Mouse (Mus musculus): ENCODE measurements around the gene Stap1. TPM values are rescaled to one million over a fixed set of nuclear protein-coding genes. Genes with fewer than 3 reads are reported as not detected.

Stap1 gene
- polyA plus RNA-seq (2012), result 1.1 and 2.4 TPM in 2 replicates

DNA sequence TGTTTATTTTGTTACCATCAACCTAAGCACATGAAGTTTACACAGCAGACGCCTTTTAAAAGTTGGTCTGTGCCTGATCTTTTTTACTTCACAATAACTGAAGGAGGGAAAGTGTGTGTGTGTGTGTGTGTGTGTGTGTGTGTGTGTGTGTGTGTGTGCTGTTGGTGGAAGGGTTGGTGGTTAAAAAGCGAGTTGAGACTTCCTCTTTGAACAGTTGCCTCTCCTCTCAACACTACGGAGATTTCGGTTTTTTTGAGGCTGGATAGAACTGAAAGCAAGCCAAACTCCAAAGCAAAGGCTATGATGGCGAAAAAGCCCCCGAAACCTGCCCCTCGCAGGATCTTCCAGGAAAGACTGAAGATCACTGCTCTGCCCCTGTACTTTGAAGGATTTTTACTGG lies at the start of gene Stap1:
Gene Stap1, plus strand, starts transcription at position 209 of the 400 bp plus-strand sequence.

DNA sequence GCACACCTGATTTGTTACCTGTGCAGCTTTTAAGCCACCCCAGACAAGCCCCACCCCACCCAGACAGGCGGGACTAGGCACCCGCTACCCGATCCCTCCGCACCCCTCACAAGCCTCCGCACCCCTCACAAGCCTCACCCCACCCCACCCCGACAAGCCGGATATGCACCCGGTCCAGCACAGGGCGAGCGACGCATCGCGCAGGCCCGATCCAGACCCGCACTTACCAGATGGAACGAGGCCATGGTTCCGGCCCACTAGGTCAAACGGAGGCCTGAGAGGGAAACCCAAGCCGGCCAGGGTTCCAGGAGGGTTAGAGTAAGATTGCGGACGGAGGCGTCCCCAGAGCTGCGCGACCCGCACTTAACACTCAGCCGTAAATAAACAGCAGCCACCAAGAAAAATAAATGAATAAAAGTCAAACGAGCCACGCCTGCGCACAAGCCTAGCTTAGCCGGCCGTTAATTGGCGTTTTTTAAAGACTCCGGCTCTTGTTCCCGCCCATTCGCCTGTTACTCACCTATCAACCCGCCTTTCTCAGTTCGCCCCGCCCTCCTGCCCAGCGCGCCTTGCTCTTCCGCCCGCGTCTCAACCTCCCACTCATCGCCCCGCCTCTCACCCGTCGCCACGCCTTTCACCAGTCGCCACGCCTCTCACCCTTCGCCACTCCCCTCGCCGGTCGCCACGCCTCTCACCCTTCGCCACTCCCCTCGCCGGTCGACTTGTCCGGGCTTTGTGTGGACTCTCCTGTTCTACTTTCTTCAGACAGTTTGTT lies 6.3 kb upstream of the Stap1 start, which contains the start of gene Cenpc1:
Gene Cenpc1, minus strand, starts transcription at position 483 of the 775 bp plus-strand sequence.

Other genes starting within 250 kb of the Stap1 start
- 4.3 and 4.4 TPM in 2 replicates for gene Cenpc1, start 6.2 kb upstream of the Stap1 start, polyA plus RNA-seq (2012)
- gene Uba6, start 101.1 kb downstream of the Stap1 start, polyA plus RNA-seq (2012), result 0.51 and 0.54 TPM in 2 replicates
- not detected in 2 replicates for gene Gnrhr, start 126.2 kb downstream of the Stap1 start, polyA plus RNA-seq (2012)
- gene Tmprss11c, start 217.6 kb downstream of the Stap1 start, polyA plus RNA-seq (2012), result not detected in 2 replicates